Mouse (Mus musculus): ENCODE measurements around the gene Txnrd1. TPM values are rescaled to one million over a fixed set of nuclear protein-coding genes. Genes with fewer than 3 reads are reported as not detected.
A peak's percentile ranks its signal among the peaks of the same experiment; 100 is the strongest.

The Txnrd1 gene
- polyA plus RNA-seq (2015; fragmentation: Nextera tagmentation; extraction: Ambion mirVana), result 89.1 and 94.5 TPM in 2 replicates

GRCm38 (mm10) chr10:82833926-82834325 lies at the start of gene Txnrd1:
Gene Txnrd1, plus strand, starts transcription at chr10:82833951.
- 71% methylated on average over 9 of the region's 9 CpGs for WGBS
- Histone ChIP-seq H3K36me3 (no peaks in the 10 kb centered on the region), H3K4me3 (replicated peaks) (no peak within 1 kb of the TSS), H3K27ac (replicated peaks) (no peak within 1 kb of the TSS), H3K9me3 (replicated peaks) (no peaks in the 10 kb centered on the region), H3K4me2 (no peak within 1 kb of the TSS), H3K4me1 (no peaks in the 10 kb centered on the region), H3K9ac (replicated peaks) (no peak within 1 kb of the TSS), H3K27me3 (replicated peaks) (no peaks in the 10 kb centered on the region)
- ATAC-seq (ENCODE audit: low FRiP score), result no peak

- Histone ChIP-seq H3K27ac (replicated peaks) (no peak overlapping the region), H3K9me3 (replicated peaks) (no peaks in the 10 kb centered on the region), H3K4me3 (replicated peaks) (no peak overlapping the region), H3K36me3 (no peaks in the 10 kb centered on the region), H3K4me1 (no peaks in the 10 kb centered on the region), H3K4me2 (no peak overlapping the region), H3K27me3 (replicated peaks) (no peaks in the 10 kb centered on the region), H3K9ac (replicated peaks) (no peak overlapping the region)
- no peak for ATAC-seq (ENCODE audit: low FRiP score)
Measured at GRCm38 (mm10) chr10:82789181-82789580, 44.6 kb upstream of the Txnrd1 start.

- WGBS, result 94% methylated on average over 5 of the region's 5 CpGs
- no peak overlapping the region for H3K9ac ChIP-seq (replicated peaks)
- H3K27me3 ChIP-seq (replicated peaks), result no peaks in the 10 kb centered on the region
- no peak overlapping the region for H3K4me2 ChIP-seq
- H3K36me3 ChIP-seq, result no peaks in the 10 kb centered on the region
- H3K4me1 ChIP-seq, result peaks cover 5% of the 10 kb centered on the region
- H3K4me3 ChIP-seq (replicated peaks), result no peak overlapping the region
- ATAC-seq (ENCODE audit: low FRiP score), result no peak
- no peaks in the 10 kb centered on the region for H3K9me3 ChIP-seq (replicated peaks)
- H3K27ac ChIP-seq (replicated peaks), result no peak overlapping the region
Measured at GRCm38 (mm10) chr10:82790504-82790903, 43.2 kb upstream of the Txnrd1 start.

- no peaks in the 10 kb centered on the region for H3K27me3 ChIP-seq (replicated peaks)
- WGBS, result 93% methylated on average over 3 of the region's 3 CpGs
- ATAC-seq (ENCODE audit: low FRiP score), result no peak
Measured at GRCm38 (mm10) chr10:82791713-82792112, 42.0 kb upstream of the Txnrd1 start.

GRCm38 (mm10) chr10:82792311-82792710 lies 41.4 kb upstream of the Txnrd1 start:
- H3K27ac ChIP-seq (replicated peaks), result no peak overlapping the region
- no peaks in the 10 kb centered on the region for H3K27me3 ChIP-seq (replicated peaks)
- H3K9me3 ChIP-seq (replicated peaks), result no peaks in the 10 kb centered on the region
- peaks cover 6% of the 10 kb centered on the region for H3K4me1 ChIP-seq
- 75% methylated on average over 2 of the region's 2 CpGs for WGBS
- no peak overlapping the region for H3K9ac ChIP-seq (replicated peaks)
- H3K4me3 ChIP-seq (replicated peaks), result no peak overlapping the region
- H3K4me2 ChIP-seq, result no peak overlapping the region
- ATAC-seq (ENCODE audit: low FRiP score), result no peak
- H3K36me3 ChIP-seq, result no peaks in the 10 kb centered on the region

More at GRCm38 (mm10) chr10:82791713-82792112, 42.0 kb upstream of the Txnrd1 start:
- Histone ChIP-seq H3K4me3 (replicated peaks) (no peak overlapping the region), H3K4me1 (peaks cover 6% of the 10 kb centered on the region), H3K27ac (replicated peaks) (no peak overlapping the region), H3K4me2 (no peak overlapping the region), H3K9ac (replicated peaks) (no peak overlapping the region), H3K36me3 (no peaks in the 10 kb centered on the region), H3K9me3 (replicated peaks) (no peaks in the 10 kb centered on the region)

GRCm38 (mm10) chr10:82795071-82795731 lies 38.5 kb upstream of the Txnrd1 start:
- H3K9ac ChIP-seq (replicated peaks), result no peak overlapping the region
- H3K27me3 ChIP-seq (replicated peaks), result no peaks in the 10 kb centered on the region
- H3K4me2 ChIP-seq, result peak overlapping the region; percentile 46
- no peaks in the 10 kb centered on the region for H3K36me3 ChIP-seq
- peaks cover 6% of the 10 kb centered on the region for H3K4me1 ChIP-seq
- H3K9me3 ChIP-seq (replicated peaks), result no peaks in the 10 kb centered on the region
- 43% methylated on average over 15 of the region's 15 CpGs for WGBS
- H3K27ac ChIP-seq (replicated peaks), result no peak overlapping the region
- ATAC-seq (ENCODE audit: low FRiP score), result peak; percentile 70; the same call in 1 of the 2 replicates
- H3K4me3 ChIP-seq (replicated peaks), result no peak overlapping the region

GRCm38 (mm10) chr10:82795767-82796166 lies 38.0 kb upstream of the Txnrd1 start:
- Histone ChIP-seq H3K9ac (replicated peaks) (no peak overlapping the region), H3K27ac (replicated peaks) (no peak overlapping the region), H3K4me2 (peak overlapping the region; percentile 46), H3K4me1 (peaks cover 6% of the 10 kb centered on the region), H3K36me3 (no peaks in the 10 kb centered on the region), H3K9me3 (replicated peaks) (no peaks in the 10 kb centered on the region), H3K27me3 (replicated peaks) (no peaks in the 10 kb centered on the region), H3K4me3 (replicated peaks) (no peak overlapping the region)
- ATAC-seq (ENCODE audit: low FRiP score), result 0 out of 2 replicates have a peak, but pooled peaks have one; percentile 31
- 52% methylated on average over 8 of the region's 8 CpGs for WGBS

- H3K27me3 ChIP-seq (replicated peaks), result no peaks in the 10 kb centered on the region
- no peak overlapping the region for H3K4me3 ChIP-seq (replicated peaks)
- no peak for ATAC-seq (ENCODE audit: low FRiP score)
- H3K9ac ChIP-seq (replicated peaks), result no peak overlapping the region
- no peak overlapping the region for H3K27ac ChIP-seq (replicated peaks)
- H3K36me3 ChIP-seq, result no peaks in the 10 kb centered on the region
- H3K4me2 ChIP-seq, result no peak overlapping the region
- H3K9me3 ChIP-seq (replicated peaks), result no peaks in the 10 kb centered on the region
- peaks cover 6% of the 10 kb centered on the region for H3K4me1 ChIP-seq
- WGBS, result 44% methylated on average over 12 of the region's 12 CpGs
Measured at GRCm38 (mm10) chr10:82796471-82797118, 37.2 kb upstream of the Txnrd1 start.

- H3K4me1 ChIP-seq, result peaks cover 6% of the 10 kb centered on the region
- 91% methylated on average over 4 of the region's 4 CpGs for WGBS
- H3K36me3 ChIP-seq, result no peaks in the 10 kb centered on the region
- H3K4me2 ChIP-seq, result no peak overlapping the region
- H3K27ac ChIP-seq (replicated peaks), result no peak overlapping the region
- no peak overlapping the region for H3K9ac ChIP-seq (replicated peaks)
- no peaks in the 10 kb centered on the region for H3K9me3 ChIP-seq (replicated peaks)
- no peaks in the 10 kb centered on the region for H3K27me3 ChIP-seq (replicated peaks)
- no peak overlapping the region for H3K4me3 ChIP-seq (replicated peaks)
- no peak for ATAC-seq (ENCODE audit: low FRiP score)
Measured at GRCm38 (mm10) chr10:82797119-82797491, 36.6 kb upstream of the Txnrd1 start.

- Histone ChIP-seq H3K27me3 (replicated peaks) (no peaks in the 10 kb centered on the region), H3K9ac (replicated peaks) (no peak overlapping the region), H3K9me3 (replicated peaks) (no peaks in the 10 kb centered on the region), H3K4me3 (replicated peaks) (no peak overlapping the region), H3K27ac (replicated peaks) (no peak overlapping the region), H3K36me3 (no peaks in the 10 kb centered on the region), H3K4me2 (no peak overlapping the region), H3K4me1 (peaks cover 6% of the 10 kb centered on the region)
- WGBS, result 64% methylated on average over 11 of the region's 11 CpGs
- no peak for ATAC-seq (ENCODE audit: low FRiP score)
Measured at GRCm38 (mm10) chr10:82798312-82798933, 35.3 kb upstream of the Txnrd1 start.

GRCm38 (mm10) chr10:82800094-82800493 lies 33.7 kb upstream of the Txnrd1 start:
- WGBS, result 86% methylated on average over 5 of the region's 5 CpGs
- ATAC-seq (ENCODE audit: low FRiP score), result no peak
- no peaks in the 10 kb centered on the region for H3K36me3 ChIP-seq

GRCm38 (mm10) chr10:82804396-82804795 lies 29.4 kb upstream of the Txnrd1 start:
- no peaks in the 10 kb centered on the region for H3K4me1 ChIP-seq
- no peaks in the 10 kb centered on the region for H3K36me3 ChIP-seq
- no peak overlapping the region for H3K27ac ChIP-seq (replicated peaks)
- WGBS, result 40% methylated on average over 3 of the region's 3 CpGs
- no peak overlapping the region for H3K4me3 ChIP-seq (replicated peaks)
- no peak for ATAC-seq (ENCODE audit: low FRiP score)
- H3K27me3 ChIP-seq (replicated peaks), result no peaks in the 10 kb centered on the region
- H3K9ac ChIP-seq (replicated peaks), result no peak overlapping the region
- H3K4me2 ChIP-seq, result no peak overlapping the region
- H3K9me3 ChIP-seq (replicated peaks), result no peaks in the 10 kb centered on the region

More at GRCm38 (mm10) chr10:82800094-82800493, 33.7 kb upstream of the Txnrd1 start:
- Histone ChIP-seq H3K4me2 (no peak overlapping the region), H3K27me3 (replicated peaks) (no peaks in the 10 kb centered on the region), H3K4me3 (replicated peaks) (no peak overlapping the region), H3K4me1 (peaks cover 5% of the 10 kb centered on the region), H3K9ac (replicated peaks) (no peak overlapping the region), H3K9me3 (replicated peaks) (no peaks in the 10 kb centered on the region), H3K27ac (replicated peaks) (no peak overlapping the region)

All from neural tube, embryonic 15.5 days (tissue).